Mouse (Mus musculus): Measurements from ENCODE around the gene Top3b.

DNA sequence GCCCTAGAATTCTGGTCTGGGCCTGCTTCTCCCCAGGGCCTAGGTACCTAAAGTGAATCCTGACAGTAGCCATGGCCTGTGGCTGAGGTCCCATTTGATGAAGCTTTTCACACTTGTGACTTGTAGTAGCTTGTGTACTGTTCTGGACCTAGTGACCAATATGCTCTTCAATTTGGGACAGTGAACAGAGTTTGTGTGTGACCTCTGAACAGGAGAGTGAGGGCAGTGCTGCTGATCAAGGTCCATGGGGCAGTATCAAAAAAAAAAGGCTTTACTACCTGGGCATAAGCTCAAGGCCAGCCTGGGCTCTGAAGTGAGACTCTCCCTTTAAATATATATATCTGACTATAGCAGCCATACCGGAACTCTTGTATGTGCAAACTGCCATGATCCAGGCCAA is 17.8 kb downstream of the Top3b start:
- TF ChIP-seq CTCF (IDR thresholded peaks at IDR 0.05; ENCODE audit: low read depth, low read length) = no peak
- no peak for TF ChIP-seq POLR2A (IDR thresholded peaks at IDR 0.05; ENCODE audit: extremely low read depth, insufficient read depth, low read length)

Data from liver, adult 2 months (tissue).